Mouse (Mus musculus) 416B (cell line): ENCODE data around the gene Fkbp11.

Experiments used
- DNase-seq: peaks from one replicate; pipeline ENCODE4 v3.0.0; 2011; ENCODE audit warnings: low read depth

Gene Fkbp11

GRCm38 (mm10) chr15:98727443-98728321, at the start of gene Fkbp11:
Gene Fkbp11 (minus strand): TSS chr15:98728198.
- no peak for DNase-seq

DNA sequence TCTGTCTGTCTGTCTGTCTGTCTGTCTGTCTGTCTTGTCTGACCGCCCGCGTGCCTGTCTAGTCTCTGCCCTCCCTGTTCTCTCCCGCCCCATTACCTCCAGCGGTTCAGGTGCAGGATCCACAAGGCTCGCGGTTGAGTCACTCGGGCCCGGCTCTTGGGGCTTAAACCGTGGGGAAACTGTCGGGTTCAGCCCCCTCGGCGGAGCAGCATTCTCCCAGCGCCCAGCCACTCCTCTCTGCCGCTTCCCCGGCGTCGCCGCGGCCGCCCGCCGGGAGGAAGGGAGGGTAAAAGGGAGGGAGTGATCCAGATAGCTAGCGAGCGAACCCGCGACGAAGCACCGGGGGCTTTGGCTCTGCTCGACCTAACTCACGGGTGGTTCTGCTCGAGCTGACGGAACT, 49.8 kb upstream of the Fkbp11 start, which contains the start of gene Wnt10b:
TSS of gene Wnt10b (minus strand) at position 389 of the 400 bp plus-strand sequence.
- DNase-seq, result no peak

DNA sequence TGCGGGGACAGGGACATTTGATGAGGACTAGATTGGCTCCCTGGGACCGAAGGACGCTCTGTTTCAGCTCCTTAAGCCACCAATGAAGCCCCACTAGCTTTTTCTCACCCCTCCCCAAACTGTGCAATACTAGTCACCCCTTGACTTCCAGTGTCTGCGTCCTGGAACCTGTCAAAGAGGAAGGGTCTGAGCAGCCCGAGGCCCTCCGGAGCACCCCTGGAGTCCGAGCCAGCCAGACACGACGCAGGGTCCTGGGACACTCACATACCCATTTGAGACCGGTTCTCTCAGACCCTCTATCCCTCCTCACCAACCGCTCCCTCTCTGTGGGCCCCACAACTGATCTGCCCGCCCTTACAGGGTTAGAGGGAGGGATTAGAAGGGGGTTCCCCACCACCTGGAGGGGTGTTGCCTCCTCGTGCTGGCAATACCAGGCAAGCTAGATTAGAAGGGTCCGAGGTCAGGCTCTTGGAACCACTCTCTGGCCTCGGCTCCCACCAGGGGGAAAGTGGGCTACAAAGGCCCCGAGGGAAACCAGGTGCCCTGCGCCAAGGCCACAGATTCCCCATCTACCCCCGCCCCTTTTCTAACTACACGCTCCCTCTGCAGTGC, 49.1 kb upstream of the Fkbp11 start:
- no peak for DNase-seq

GRCm38 (mm10) chr15:98776280-98777004, 48.4 kb upstream of the Fkbp11 start:
- no peak for DNase-seq

DNA sequence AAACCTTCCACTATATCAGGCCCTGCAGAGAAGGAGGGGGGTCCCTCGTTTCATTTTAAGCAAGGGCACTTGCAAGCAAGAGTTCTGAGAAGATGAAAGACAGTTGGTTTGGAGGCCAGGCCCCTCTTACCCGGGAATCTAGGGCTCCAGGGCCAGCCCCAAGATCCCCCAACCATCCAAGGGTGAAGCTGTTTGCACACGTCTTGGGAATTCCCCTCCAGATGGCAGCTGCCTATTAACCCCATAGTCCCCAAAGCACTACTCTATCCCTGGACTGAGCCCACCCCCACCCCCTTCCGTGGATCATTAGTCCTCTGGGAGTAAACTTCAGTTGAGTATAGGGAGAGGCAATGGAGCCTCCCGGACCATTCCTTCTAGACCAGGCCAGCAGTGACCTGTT, 47.5 kb upstream of the Fkbp11 start:
- no peak for DNase-seq

- DNase-seq, result no peak
Observed at GRCm38 (mm10) chr15:98774096-98774495, 46.1 kb upstream of the Fkbp11 start.

- no peak for DNase-seq
Observed at GRCm38 (mm10) chr15:98772511-98773211, 44.7 kb upstream of the Fkbp11 start.

GRCm38 (mm10) chr15:98771813-98772425, 43.9 kb upstream of the Fkbp11 start:
- DNase-seq, result no peak

GRCm38 (mm10) chr15:98768259-98768658, 40.3 kb upstream of the Fkbp11 start:
- DNase-seq, result no peak

DNA sequence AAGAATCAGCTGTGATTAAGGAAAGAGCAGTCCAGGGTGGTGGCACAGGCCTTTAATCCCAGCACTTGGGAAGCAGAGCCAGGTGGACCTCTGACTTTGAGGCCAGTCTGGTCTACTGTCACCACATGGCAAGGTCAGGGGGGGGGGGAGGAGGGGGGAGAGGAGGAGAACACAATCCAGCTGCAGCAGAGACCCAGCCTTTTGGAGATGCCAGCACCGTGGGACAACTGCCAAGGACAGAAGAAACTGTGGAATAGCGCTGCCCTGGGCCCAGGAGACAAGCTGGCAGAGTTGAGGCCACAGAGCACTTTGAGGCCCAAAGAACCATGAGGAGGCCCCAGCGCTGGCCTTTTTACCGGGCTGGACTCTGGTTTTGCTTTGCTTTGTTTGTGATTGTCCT, 37.9 kb upstream of the Fkbp11 start:
- DNase-seq, result no peak

DNA sequence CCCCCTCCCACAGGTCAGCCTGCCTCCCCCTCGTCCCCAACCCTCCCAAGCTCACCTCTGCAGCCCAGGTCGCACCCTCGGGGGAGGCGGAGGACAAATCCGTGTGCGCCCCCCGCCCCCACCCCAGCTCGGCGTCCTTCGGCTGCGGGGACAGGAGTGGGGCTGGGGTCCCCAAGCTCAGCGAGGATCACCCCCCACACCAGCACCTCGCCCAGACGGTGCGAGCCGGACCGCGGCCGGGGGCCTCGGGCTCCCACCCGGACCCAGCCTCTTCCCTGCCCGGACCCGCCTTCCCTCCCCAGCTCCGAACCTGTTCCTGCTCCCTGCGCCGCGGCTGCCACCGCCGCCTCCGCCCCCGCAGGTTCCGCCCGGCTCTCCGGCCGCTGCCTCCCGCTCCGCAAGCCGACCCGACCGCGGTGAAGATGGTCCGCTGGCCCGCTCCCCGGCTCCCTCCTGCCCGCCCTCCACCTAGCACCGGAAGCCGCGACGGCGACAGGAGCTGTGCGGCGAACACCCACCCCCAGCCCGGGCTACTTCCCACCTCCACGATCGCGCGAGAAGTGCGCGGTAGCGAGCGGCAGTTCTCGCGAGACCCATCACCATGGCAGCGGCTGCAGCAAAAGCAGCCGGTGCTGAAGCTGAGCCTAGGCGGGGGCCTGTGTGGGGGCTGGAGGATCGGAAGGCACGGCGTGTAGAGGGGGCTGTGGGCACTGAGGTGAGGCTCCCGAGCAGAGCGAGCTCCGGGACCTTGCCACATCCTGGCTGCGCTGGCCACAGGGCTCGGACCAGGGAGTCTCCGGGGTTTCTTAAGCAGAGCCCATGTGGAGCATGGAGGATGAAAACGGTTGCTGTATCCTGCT, 34.9 kb upstream of the Fkbp11 start, which contains the start of gene Arf3:
TSS of gene Arf3 (minus strand) at position 545 of the 860 bp plus-strand sequence.
- DNase-seq, result peak; percentile 94

GRCm38 (mm10) chr15:98762201-98762621, 34.2 kb upstream of the Fkbp11 start:
- peak; percentile 89 for DNase-seq

GRCm38 (mm10) chr15:98754125-98754524, 26.1 kb upstream of the Fkbp11 start:
- DNase-seq, result no peak

DNA sequence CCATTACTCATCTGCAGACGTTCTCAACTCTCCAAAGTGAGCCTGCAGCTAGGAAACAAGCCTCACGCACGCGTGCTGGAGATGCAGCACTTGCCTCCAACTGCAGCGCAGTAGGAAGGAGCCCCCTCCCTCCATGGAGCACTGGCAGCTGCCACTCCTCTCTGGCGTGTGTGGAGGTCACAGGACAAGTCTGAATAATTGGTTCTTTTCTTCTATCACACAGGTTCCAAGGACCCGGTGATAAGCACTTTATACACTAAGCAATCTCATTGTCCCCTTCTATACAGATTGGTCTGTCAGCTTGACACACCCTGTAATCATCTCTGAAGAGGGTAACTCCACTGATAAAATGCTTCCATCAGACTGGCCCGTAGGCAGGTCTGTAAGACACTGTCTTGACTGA, 25.0 kb upstream of the Fkbp11 start:
- DNase-seq, result no peak

DNA sequence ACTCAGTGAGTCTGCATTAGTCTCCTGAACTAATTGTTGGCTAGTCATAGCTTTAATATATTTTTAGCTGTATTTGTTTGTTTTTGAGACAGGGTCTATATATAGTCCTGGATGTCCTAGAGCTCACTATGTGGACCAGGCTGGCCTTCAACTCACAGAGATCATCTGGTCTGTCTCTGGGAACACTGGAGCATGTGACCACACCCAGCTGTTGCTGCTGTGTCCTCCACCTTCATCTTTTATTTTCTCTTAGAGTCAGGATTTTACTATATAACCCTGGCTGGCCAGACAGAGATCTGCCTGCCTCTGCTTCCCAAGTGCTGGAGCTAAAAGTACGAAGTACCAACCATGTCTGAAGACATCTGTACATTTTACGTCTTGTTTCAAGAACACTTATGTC, 21.1 kb upstream of the Fkbp11 start:
- no peak for DNase-seq

DNA sequence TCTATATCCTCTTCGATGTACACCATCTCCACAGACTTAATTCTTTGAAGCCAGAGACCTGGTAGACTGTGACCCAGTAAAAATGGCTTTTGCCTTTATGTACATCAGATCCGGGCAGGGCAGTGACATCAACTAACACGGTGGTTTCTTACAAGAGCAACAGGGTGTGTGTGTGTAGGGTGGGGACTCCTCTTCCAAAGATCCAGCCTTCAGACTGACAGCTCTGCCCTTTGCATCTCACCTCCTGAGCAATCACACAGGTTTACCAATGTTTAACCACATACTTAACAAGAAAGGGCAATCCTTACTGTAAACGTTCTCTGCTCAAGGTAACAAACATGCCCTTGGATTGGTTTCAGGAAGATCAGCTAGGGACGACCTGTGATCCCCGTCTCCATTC, 19.3 kb upstream of the Fkbp11 start:
- no peak for DNase-seq

- peak; percentile 49 for DNase-seq
Observed at GRCm38 (mm10) chr15:98746344-98746965, 18.5 kb upstream of the Fkbp11 start.

DNA sequence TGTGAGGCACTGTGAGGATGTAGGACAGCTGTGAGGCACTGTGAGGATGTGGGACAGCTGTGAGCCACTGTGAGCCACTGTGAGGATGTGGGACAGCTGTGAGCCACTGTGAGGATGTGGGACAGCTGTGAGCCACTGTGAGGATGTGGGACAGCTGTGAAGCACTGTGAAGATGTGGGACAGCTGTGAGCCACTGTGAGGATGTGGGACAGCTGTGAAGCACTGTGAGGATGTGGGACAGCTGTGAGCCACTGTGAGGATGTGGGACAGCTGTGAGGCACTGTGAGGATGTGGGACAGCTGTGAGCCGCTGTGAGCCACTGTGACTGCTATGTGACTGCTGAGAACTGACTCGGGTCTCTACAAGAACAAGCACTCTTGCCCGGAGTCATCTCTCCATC, 15.9 kb upstream of the Fkbp11 start:
- peak; percentile 24 for DNase-seq

DNA sequence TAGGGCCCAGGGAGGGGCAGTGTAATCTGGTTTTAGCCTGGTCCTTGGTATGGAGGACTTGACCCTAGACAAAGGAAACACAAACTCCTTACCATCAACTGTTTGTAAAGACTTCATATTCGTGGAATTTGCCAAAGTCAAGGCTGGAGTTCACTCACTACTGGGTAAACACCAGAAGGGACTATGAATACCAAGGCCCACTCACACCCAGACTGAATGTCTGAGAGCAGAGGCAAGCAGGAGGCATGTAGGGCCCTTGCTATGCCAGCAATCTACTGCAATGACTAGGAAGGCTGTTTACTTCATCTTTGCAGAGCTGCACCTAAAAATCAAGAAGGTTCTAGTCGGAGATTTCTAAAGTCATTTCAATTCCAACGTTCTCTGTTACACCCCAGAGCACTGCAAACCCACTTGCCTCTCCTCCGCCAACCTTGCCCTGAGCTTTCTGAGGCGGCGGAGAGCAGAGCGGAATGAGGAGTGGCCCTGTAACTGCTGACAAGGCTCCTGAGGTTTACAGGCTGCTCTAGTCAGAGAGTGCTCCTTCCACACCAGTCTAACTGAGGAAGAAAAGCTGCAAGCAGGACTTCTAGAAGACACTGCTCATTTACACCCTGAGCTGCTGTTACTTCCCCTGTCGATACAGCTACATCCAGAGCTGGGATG, 14.9 kb upstream of the Fkbp11 start:
- no peak for DNase-seq

DNA sequence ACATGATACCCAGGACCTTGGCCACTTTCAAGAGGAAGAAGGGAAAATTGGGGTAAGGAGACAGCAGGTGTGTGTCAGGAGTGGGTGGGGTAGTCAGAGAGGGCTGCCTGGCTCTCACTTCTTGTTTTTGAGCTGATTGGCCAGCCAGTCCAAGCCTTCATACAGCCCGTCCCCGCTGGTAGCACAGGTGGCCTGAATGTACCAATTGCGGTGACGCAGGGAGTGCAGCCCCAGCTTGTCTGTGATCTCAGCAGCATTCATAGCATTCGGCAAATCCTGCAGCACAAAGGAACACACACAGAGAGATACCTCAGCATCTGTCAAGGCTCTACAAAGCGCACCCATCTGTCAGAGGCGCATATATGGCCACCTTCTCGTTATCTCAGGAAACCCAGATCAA, 12.2 kb upstream of the Fkbp11 start:
- no peak for DNase-seq
